Mouse (Mus musculus) hindbrain, embryonic 12.5 days (tissue): ENCODE measurements around the gene Cyp2c66. TPM values are rescaled to one million over a fixed set of nuclear protein-coding genes. Genes with fewer than 3 reads are reported as not detected.
"Not testable (repeated sequence)": the region's sequence is repeated elsewhere in the genome, so short reads cannot be mapped to it uniquely, and the experiment has no call there.

Source experiments
- ATAC-seq: fragments of 200-750 bp; cut with Nextera tagmentation; 2 replicates; pipeline ENCODE4 v1.8.0; 2017; ENCODE audit warnings: moderate TSS enrichment; ENCODE audit not compliant: low FRiP score
- H3K27ac ChIP-seq: fragments of 300-500 bp; sonication (generic); 2 replicates; pipeline ENCODE4 v1.5.1; 2016; ENCODE audit warnings: mild to moderate bottlenecking
- H3K27me3 ChIP-seq: fragments of 300-500 bp; sonication (generic); 2 replicates; pipeline ENCODE4 v1.6.1; 2016; ENCODE audit warnings: mild to moderate bottlenecking
- H3K36me3 ChIP-seq: fragments of 300-500 bp; sonication (generic); 2 replicates; pipeline ENCODE4 v1.6.1; 2016; ENCODE audit warnings: mild to moderate bottlenecking
- H3K4me1 ChIP-seq: fragments of 300-500 bp; sonication (generic); 2 replicates; pipeline ENCODE4 v1.6.1; 2016
- H3K4me2 ChIP-seq: fragments of 300-500 bp; sonication (generic); replicated peaks from 2 replicates; pipeline ENCODE4 v1.6.1; 2016; ENCODE audit warnings: mild to moderate bottlenecking
- H3K4me3 ChIP-seq: fragments of 300-500 bp; sonication (generic); 2 replicates; pipeline ENCODE4 v1.5.1; 2016; ENCODE audit warnings: mild to moderate bottlenecking
- H3K9ac ChIP-seq: fragments of 300-500 bp; sonication (generic); 2 replicates; pipeline ENCODE4 v1.6.1; 2016; ENCODE audit warnings: mild to moderate bottlenecking, moderate library complexity
- H3K9me3 ChIP-seq: fragments of 300-500 bp; sonication (generic); replicated peaks from 2 replicates; pipeline ENCODE4 v1.6.1; 2016; ENCODE audit warnings: mild to moderate bottlenecking
- WGBS: fragments of 180-500 bp; shearing (Covaris S2); methylation state at CpG from one replicate; pipeline ENCODE4 v1.1.7; 2016; 5-methylcytosine and 5-hydroxymethylcytosine counted together
- polyA plus RNA-seq: library from polyadenylated mRNA; unstranded; fragments of >200 nt; fragmentation: Nextera tagmentation; extraction: Ambion mirVana; gene quantifications from 2 replicates; pipeline ENCODE4 v1.2.1, GENCODE M21; 2016

The Cyp2c66 gene
- polyA plus RNA-seq: not detected in 2 replicates

DNA sequence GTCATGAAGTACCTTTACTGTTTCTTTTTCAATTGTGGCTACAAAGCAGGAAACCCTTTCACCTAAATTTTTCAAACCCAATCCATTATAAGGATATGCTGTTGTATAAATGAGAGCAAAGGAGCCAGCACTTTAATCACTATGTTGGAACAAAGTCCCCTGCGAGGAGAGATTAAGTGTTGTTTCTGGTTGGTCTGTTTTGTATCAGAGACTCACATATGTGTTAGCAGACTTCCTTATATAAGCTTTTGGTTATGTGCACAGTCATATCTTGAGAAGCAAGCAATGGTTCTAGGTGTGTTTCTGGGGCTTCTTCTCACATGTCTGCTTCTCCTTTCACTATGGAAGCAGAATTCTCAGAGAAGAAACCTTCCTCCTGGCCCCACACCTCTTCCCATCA, at the start of gene Cyp2c66:
Cyp2c66 (plus strand) TSS at position 255 of the 400 bp plus-strand sequence.
- no peak for ATAC-seq
- no peaks in the 10 kb centered on the region for H3K36me3 ChIP-seq
- H3K4me2 ChIP-seq: no peak within 1 kb of the TSS
- WGBS: 87% methylated on average over 1 of the region's 1 CpGs
- no peaks in the 10 kb centered on the region for H3K4me1 ChIP-seq
- no peak within 1 kb of the TSS for H3K9ac ChIP-seq
- peaks cover 6% of the 10 kb centered on the region; the same call in 1 of the 2 replicates for H3K9me3 ChIP-seq
- H3K27ac ChIP-seq: no peak within 1 kb of the TSS
- no peak within 1 kb of the TSS for H3K4me3 ChIP-seq
- H3K27me3 ChIP-seq: no peaks in the 10 kb centered on the region

DNA sequence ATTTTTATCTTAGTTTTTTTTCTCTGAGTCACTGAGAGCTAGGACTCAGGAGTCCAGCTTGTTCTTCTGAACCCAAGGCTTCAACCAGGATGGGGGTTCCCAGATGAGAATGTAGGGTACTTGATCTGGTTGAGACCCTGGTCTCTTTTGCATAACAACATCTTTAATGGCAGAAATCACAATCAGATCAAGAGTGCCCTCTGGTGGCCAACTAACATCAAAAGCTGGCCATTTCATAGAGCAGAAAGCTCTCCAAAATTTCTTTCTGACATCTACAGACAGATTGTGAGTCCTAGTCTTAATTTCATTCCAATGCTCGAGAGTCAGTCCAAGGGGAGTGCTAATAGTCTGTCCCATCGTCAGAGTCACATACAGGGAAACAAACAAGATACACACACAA, 14.9 kb upstream of the Cyp2c66 start:
- H3K27ac ChIP-seq: not testable (repeated sequence)

DNA sequence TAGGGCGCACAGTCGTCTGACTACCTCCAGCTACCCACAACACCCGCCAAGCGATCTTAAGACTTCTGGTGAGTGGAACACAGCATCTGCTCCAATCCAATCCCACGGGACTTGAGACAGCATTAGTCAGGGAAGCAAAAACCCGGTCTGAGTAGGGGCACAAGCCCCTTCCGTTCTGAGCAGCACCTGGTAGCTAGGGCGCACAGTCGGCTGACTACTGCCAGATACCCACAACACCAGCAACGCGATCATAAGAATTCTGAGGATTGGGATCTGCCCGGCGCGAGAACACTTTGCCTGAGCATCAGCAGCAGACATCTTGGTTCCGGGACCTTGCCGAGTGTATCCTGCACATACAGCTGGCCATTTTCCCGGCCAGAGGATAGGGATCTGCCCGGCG, 43.1 kb downstream of the Cyp2c66 start:
- H3K27ac ChIP-seq, H3K4me2 ChIP-seq, H3K36me3 ChIP-seq, H3K27me3 ChIP-seq, H3K4me1 ChIP-seq, H3K4me3 ChIP-seq, H3K9me3 ChIP-seq, ATAC-seq, H3K9ac ChIP-seq: not testable (repeated sequence)
- 83% methylated on average over 19 of the region's 19 CpGs for WGBS

More for the DNA sequence above, 14.9 kb upstream of the Cyp2c66 start:
- not testable (repeated sequence) for H3K27me3 ChIP-seq, ATAC-seq, H3K9ac ChIP-seq, H3K4me2 ChIP-seq, H3K4me3 ChIP-seq, H3K36me3 ChIP-seq, H3K4me1 ChIP-seq
- peaks cover 31% of the 10 kb centered on the region for H3K9me3 ChIP-seq
- 81% methylated on average over 2 of the region's 2 CpGs for WGBS

Other genes with a start within 250 kb of the Cyp2c66 start
- 40.9 and 45.7 TPM in 2 replicates for gene Hells, start 183.0 kb upstream of the Cyp2c66 start, polyA plus RNA-seq
- gene Cyp2c55, start 106.9 kb upstream of the Cyp2c66 start, polyA plus RNA-seq: not detected in 2 replicates
- not detected in 2 replicates for gene Cyp2c65, start 52.9 kb upstream of the Cyp2c66 start, polyA plus RNA-seq
- gene Cyp2c29, start 155.5 kb downstream of the Cyp2c66 start, polyA plus RNA-seq: not detected in 2 replicates